ENCODE assay signal across 22 mouse cellular contexts in the genomic region with DNA sequence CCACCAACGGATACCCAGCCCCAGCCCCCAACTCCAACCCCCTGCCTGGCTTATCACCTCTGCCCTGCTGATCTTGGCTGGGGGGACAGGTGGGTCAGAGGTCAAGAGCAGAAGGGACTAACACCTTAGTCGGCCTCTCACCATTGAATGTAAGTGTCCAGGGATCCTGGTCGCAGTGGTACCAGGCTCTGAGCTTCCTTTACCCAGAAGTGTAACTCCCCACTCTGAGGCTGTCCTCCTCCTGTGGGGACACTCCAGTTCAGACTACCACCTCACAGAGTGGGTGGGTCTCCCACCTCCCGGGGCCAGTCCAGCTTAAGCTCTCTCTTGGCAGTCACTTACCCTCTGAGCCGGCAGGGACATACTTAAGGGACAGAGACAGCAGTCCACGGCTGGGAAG. TPM values are rescaled to one million over a fixed set of nuclear protein-coding genes. Genes with fewer than 3 reads are reported as not detected.
DNase-seq lines count a peak whose midpoint lies in the region; ATAC-seq lines count a peak whose summit lies in the region.
"Had no signal": no experiment of that assay in that cellular context is flagged by ENCODE, and none has a peak within 500 bp of the region (broad histone marks: within the 10 kb centered on the region; RNA-seq: fewer than 3 reads in every experiment).

No protein-coding gene starts in this region.

- no peak for ATAC-seq in kidney, embryonic 14.5 days (ENCODE audit: low FRiP score, low TSS enrichment)
- no peak for ATAC-seq in midbrain, embryonic 11.5 days (ENCODE audit: low FRiP score)
- ATAC-seq in midbrain, embryonic 13.5 days: no peak
- ATAC-seq: activated CD4-positive, CD25-positive, alpha-beta regulatory T cell, adult 4 months; CD4-positive, CD25-positive, alpha-beta regulatory T cell, adult 4 months; Patski had no signal

- H3K27ac ChIP-seq in kidney, embryonic 14.5 days (ENCODE audit: low read depth, low read length): no peak overlapping the region
- H3K27ac ChIP-seq in midbrain, embryonic 11.5 days (ENCODE audit: low read depth, low read length): no peak overlapping the region
- H3K27ac ChIP-seq in midbrain, embryonic 13.5 days: no peak overlapping the region

- peak overlapping the region; percentile 18; the same call in 1 of the 2 replicates for H3K9ac ChIP-seq in kidney, embryonic 14.5 days (ENCODE audit: low read depth, low read length)
- no peak overlapping the region for H3K9ac ChIP-seq in midbrain, embryonic 11.5 days (ENCODE audit: low read length)
- no peak overlapping the region for H3K9ac ChIP-seq in midbrain, embryonic 13.5 days (replicated peaks)

- DNase-seq in heart, adult 11 months: peak; percentile 88
- DNase-seq in heart, postnatal 36 days: no peak
- no peak for DNase-seq in kidney, postnatal 4 days
- peak; percentile 53 for DNase-seq in midbrain, embryonic 11.5 days (ENCODE audit: low spot score, missing footprints)
- DNase-seq: adrenal gland, adult 2 months; adrenal gland, adult 8-10 months; adrenal gland, postnatal 10 days; adrenal gland, postnatal 14 days; adrenal gland, postnatal 25 days; adrenal gland, postnatal 36 days; B cell, adult 2 months; cerebellum, adult 11 months; cerebellum, adult 11-12 months; cerebellum, adult 18-20 months had no signal

- WGBS in kidney, embryonic 14.5 days: 79% methylated on average over 6 of the region's 6 CpGs
- 59% methylated on average over 6 of the region's 6 CpGs for WGBS in midbrain, embryonic 11.5 days
- 62% methylated on average over 6 of the region's 6 CpGs for WGBS in midbrain, embryonic 13.5 days

- peaks cover 8% of the 10 kb centered on the region for H3K4me1 ChIP-seq in kidney, embryonic 14.5 days (ENCODE audit: control insufficient read depth, insufficient read depth, low read length)
- H3K4me1 ChIP-seq in midbrain, embryonic 11.5 days (ENCODE audit: control insufficient read depth, insufficient read depth, low read length): peaks cover 10% of the 10 kb centered on the region
- H3K4me1 ChIP-seq in midbrain, embryonic 13.5 days (replicated peaks): peaks cover 15% of the 10 kb centered on the region

- no peak overlapping the region for H3K4me2 ChIP-seq in kidney, embryonic 14.5 days (replicated peaks; ENCODE audit: low read depth, low read length)
- no peak overlapping the region for H3K4me2 ChIP-seq in midbrain, embryonic 11.5 days
- H3K4me2 ChIP-seq in midbrain, embryonic 13.5 days (replicated peaks): no peak overlapping the region

- H3K36me3 ChIP-seq in kidney, embryonic 14.5 days (ENCODE audit: control insufficient read depth, insufficient read depth, low read length): no peaks in the 10 kb centered on the region
- no peaks in the 10 kb centered on the region for H3K36me3 ChIP-seq in midbrain, embryonic 11.5 days (ENCODE audit: control insufficient read depth, insufficient read depth, low read length)
- H3K36me3 ChIP-seq in midbrain, embryonic 13.5 days: no peaks in the 10 kb centered on the region

- H3K4me3 ChIP-seq in kidney, embryonic 14.5 days (ENCODE audit: low read length): no peak overlapping the region
- H3K4me3 ChIP-seq in midbrain, embryonic 11.5 days (ENCODE audit: low read depth, low read length): no peak overlapping the region
- no peak overlapping the region for H3K4me3 ChIP-seq in midbrain, embryonic 13.5 days (replicated peaks)

- no peaks in the 10 kb centered on the region for H3K9me3 ChIP-seq in kidney, embryonic 14.5 days (ENCODE audit: control insufficient read depth, low read length)
- H3K9me3 ChIP-seq in midbrain, embryonic 11.5 days (ENCODE audit: control insufficient read depth, low read length): no peaks in the 10 kb centered on the region
- H3K9me3 ChIP-seq in midbrain, embryonic 13.5 days: no peaks in the 10 kb centered on the region
- H3K9me3 ChIP-seq: G1E had no signal

- peaks cover 36% of the 10 kb centered on the region for H3K27me3 ChIP-seq in kidney, embryonic 14.5 days (ENCODE audit: control insufficient read depth, insufficient read depth, low read length)
- peaks cover 32% of the 10 kb centered on the region for H3K27me3 ChIP-seq in midbrain, embryonic 11.5 days (ENCODE audit: control insufficient read depth, insufficient read depth, low read length)
- peaks cover 68% of the 10 kb centered on the region for H3K27me3 ChIP-seq in midbrain, embryonic 13.5 days
- H3K27me3 ChIP-seq: CH12.LX, Patski had no signal

- intact Hi-C loops in heart, postnatal 36 days (cut with DNase I): no loop called here

RNA-seq across cellular contexts. Expression of a gene that starts 7.5 kb away (rescaled TPM):
- 1 to 10 TPM in 1 of 2 experiments, under 1 TPM in 1; 0.50 to 1.5 TPM for total RNA-seq in heart, postnatal 36 days (2021)
- polyA plus RNA-seq in kidney, embryonic 14.5 days (2014; fragmentation: Nextera tagmentation; extraction: Ambion mirVana): 0.70 and 1.1 TPM in 2 replicates
- 0.37 and 0.83 TPM in 2 replicates for polyA plus RNA-seq in midbrain, embryonic 11.5 days (2014; fragmentation: Nextera tagmentation; extraction: Ambion mirVana)
- polyA plus RNA-seq in midbrain, embryonic 13.5 days (2015; fragmentation: Nextera tagmentation; extraction: Ambion mirVana): 0.40 and 0.66 TPM in 2 replicates

RNA-seq across cellular contexts. Expression of a gene that starts 14.8 kb away (rescaled TPM):
- 10 to 100 TPM; 15.5 to 20.1 TPM for total RNA-seq in heart, postnatal 36 days (2021)
- polyA plus RNA-seq in kidney, embryonic 14.5 days (2014; fragmentation: Nextera tagmentation; extraction: Ambion mirVana): 2.8 and 4.1 TPM in 2 replicates
- polyA plus RNA-seq in midbrain, embryonic 11.5 days (2014; fragmentation: Nextera tagmentation; extraction: Ambion mirVana): 1.3 and 2.0 TPM in 2 replicates
- polyA plus RNA-seq in midbrain, embryonic 13.5 days (2015; fragmentation: Nextera tagmentation; extraction: Ambion mirVana): 0.79 and 2.3 TPM in 2 replicates

RNA-seq across cellular contexts. Expression of a gene that starts 22.2 kb away (rescaled TPM):
- total RNA-seq in heart, postnatal 36 days (2021): 10 to 100 TPM; 30.6 to 30.7 TPM
- polyA plus RNA-seq in kidney, embryonic 14.5 days (2014; fragmentation: Nextera tagmentation; extraction: Ambion mirVana): 74.9 and 87.9 TPM in 2 replicates
- 71.2 and 82.0 TPM in 2 replicates for polyA plus RNA-seq in midbrain, embryonic 11.5 days (2014; fragmentation: Nextera tagmentation; extraction: Ambion mirVana)
- polyA plus RNA-seq in midbrain, embryonic 13.5 days (2015; fragmentation: Nextera tagmentation; extraction: Ambion mirVana): 103 TPM in 2 replicates

RNA-seq across cellular contexts. Expression of a gene that starts 43.1 kb away (rescaled TPM):
- under 1 TPM in 1 of 2 experiments, not detected in 1; 0.16 TPM for total RNA-seq in heart, postnatal 36 days (2021)
- 0.53 TPM in 1 of 2 replicates, not detected in the other for polyA plus RNA-seq in kidney, embryonic 14.5 days (2014; fragmentation: Nextera tagmentation; extraction: Ambion mirVana)
- 0.10 and 0.55 TPM in 2 replicates for polyA plus RNA-seq in midbrain, embryonic 11.5 days (2014; fragmentation: Nextera tagmentation; extraction: Ambion mirVana)
- 0.22 and 0.67 TPM in 2 replicates for polyA plus RNA-seq in midbrain, embryonic 13.5 days (2015; fragmentation: Nextera tagmentation; extraction: Ambion mirVana)
- total RNA-seq: adrenal gland, postnatal 25 days had no signal
- polyA plus RNA-seq: activated CD4-positive, CD25-positive, alpha-beta regulatory T cell, adult 4 months; CD4-positive, CD25-positive, alpha-beta regulatory T cell, adult 4 months had no signal

RNA-seq across cellular contexts. Expression of a gene that starts 43.5 kb away (rescaled TPM):
- under 1 TPM in 1 of 2 experiments, not detected in 1; 0.51 TPM for total RNA-seq in heart, postnatal 36 days (2021)
- 6.9 and 7.6 TPM in 2 replicates for polyA plus RNA-seq in kidney, embryonic 14.5 days (2014; fragmentation: Nextera tagmentation; extraction: Ambion mirVana)
- 0.23 and 0.47 TPM in 2 replicates for polyA plus RNA-seq in midbrain, embryonic 11.5 days (2014; fragmentation: Nextera tagmentation; extraction: Ambion mirVana)
- 0.67 and 1.3 TPM in 2 replicates for polyA plus RNA-seq in midbrain, embryonic 13.5 days (2015; fragmentation: Nextera tagmentation; extraction: Ambion mirVana)
- total RNA-seq: CH12.LX, G1E, MEL had no signal
- polyA plus RNA-seq: activated CD4-positive, CD25-positive, alpha-beta regulatory T cell, adult 4 months; G1E had no signal

Comparison
In these comparisons a context has a peak if more than half of its experiments do, and no peak if none do; other contexts are left out.
1. DNase-seq: peak in heart, adult 11 months (single experiment) and midbrain, embryonic 11.5 days (single experiment); none in heart, postnatal 36 days (0 of 2) and kidney, postnatal 4 days (0 of 2).